Mouse (Mus musculus): ENCODE results near the gene S100a11.
A peak's percentile ranks its signal among the peaks of the same experiment; 100 is the strongest.
"Not testable (repeated sequence)": the region's sequence is repeated elsewhere in the genome, so short reads cannot be mapped to it uniquely, and the experiment has no call there.

S100a11 gene

DNA sequence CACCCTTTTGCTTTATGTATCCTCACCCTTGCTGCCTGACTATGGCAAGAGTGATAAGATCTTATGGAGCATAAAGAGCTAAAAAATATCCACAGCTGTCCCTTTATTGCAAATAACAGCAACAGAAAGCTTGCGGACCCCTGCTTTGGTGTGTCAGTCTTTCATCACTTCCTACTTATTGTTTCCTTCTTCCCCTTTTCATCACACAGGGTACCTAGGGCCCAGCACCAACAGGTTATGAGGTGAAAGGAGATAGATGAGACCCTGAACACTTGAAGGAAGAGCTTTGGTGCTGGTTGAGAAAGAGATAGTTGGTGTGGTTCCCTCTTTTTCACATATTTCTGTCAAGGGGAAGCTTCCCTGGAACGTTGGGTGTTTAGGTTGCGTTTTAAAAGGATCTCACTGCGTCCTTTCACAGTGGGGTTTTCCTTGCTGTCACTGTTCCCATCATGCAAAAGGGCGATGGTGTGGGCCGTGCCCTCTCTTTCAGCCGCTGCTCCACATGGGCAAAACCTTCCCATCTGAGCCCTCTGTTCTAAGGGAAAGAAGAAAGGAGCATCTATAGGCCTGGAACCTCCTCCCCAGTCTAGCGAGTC is 1.3 kb downstream of the S100a11 start:
- DNase-seq (ENCODE audit: low read depth in 2 of 2, low spot score in 2 of 2): no peak

DNA sequence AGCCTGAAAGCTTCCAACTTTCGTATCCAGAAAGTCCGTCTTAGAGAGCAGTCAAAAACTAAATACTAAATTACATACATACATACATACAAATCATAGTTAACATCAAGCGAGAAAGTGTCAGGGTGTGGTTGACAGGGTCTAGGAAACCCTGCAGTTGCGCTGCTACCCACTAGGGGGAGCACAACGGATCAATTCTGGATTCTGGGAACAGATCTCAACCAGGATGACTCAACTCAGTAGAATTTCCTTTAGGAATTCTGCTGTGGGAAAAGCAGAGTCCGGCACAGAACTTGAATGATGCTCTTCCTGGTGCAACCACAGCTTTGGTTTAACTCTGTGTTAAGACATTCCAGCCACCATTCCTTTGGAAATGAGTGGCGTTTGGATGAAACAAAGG is 2.3 kb downstream of the S100a11 start:
- DNase-seq (ENCODE audit: low read depth in 2 of 2, low spot score in 2 of 2): peak in 1 of 2 experiments; percentile 28

GRCm38 (mm10) chr3:93527300-93527699 is 7.0 kb downstream of the S100a11 start:
- DNase-seq (ENCODE audit: low read depth in 2 of 2, low spot score in 2 of 2): no peak

- no peak for DNase-seq (ENCODE audit: low read depth in 2 of 2, low spot score in 2 of 2)
These were observed 8.5 kb downstream of the S100a11 start for GRCm38 (mm10) chr3:93528807-93529206.

DNA sequence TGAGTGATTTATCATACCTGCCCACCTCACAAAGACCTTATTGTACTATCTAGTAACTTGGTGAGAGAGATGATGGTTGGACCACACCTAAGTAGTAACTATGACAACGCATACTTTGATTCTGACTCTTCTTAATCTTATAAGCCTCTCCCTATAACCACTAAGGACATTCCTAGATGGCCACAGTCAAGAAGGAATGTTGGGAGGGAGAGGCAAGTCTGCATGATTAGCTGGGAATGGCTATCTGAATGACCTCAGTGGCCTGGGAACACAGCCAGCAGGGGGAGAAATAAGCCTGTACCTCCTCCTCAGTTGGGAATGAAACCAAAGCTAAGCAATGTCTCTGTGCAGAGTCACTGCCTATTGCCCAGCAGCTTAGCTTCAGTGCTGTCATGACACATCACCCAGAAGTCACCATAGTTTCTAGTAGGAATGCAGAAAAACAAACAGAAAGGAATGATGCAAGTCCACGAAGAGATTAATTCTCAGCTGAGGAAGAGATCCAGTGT is 16.8 kb downstream of the S100a11 start:
- no peak for DNase-seq (ENCODE audit: low read depth in 2 of 2, low spot score in 2 of 2)

DNA sequence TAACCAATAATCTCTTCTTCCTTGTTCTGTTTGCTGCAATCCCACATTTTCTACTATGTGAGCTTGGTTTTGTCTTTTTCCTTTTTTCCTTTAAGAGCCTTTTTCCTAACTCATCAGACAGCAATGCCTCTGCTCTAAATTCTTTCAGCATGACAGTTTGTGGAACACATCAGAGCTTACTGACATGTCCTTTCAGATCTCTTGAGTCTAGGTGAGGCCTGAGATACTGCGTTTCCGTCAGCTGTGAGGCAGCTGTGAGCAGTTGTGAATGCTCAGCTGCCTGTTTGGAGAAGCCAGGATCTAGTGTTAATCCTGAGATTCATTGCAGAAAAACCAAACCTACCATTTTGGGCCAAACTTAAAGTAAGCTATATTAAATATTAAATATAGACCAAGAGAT is 18.2 kb downstream of the S100a11 start:
- no peak for DNase-seq (ENCODE audit: low read depth in 2 of 2, low spot score in 2 of 2)

DNA sequence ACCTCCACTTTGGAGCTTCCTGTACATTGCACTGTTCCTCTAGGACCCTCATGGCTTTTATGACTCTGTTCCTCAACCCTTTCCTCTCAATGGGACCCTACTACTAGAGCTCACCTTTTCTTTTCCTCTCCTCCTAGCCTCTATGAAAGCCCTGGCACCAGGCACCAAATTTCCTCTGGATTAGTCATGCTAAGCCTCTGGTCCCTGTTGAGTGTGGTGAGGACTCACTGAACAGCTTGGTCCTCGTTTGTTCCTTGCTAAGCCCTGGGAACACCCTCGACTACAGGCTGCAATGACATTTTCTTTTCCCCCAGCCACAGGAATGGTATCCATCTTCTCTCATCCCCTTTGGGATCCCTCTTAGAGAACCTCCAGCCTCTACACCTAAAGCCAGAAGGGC is 21.2 kb downstream of the S100a11 start:
- no peak for DNase-seq (ENCODE audit: low read depth in 2 of 2, low spot score in 2 of 2)

DNA sequence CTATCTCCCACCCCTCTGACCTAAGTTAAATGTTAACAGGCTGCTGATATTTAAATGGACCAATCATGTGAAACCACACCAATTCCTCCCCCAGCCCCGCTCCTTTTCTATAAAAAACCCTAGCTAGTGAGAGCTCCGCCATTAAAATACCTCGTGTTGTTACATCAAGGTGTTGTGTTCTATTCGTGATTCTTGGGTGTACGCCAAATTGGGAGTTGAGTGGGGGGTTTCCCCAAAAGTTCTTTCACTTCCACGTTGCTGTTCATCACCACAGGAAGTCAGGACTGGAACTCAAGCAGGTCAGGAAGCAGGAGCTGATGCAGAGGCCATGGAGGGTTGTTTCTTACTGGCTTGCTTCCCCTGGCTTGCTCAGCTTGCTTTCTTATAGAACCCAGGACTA is 23.9 kb downstream of the S100a11 start:
- not testable (repeated sequence) for DNase-seq (ENCODE audit: low read depth in 2 of 2, low spot score in 2 of 2)

- peak; percentile 78 to 84 for DNase-seq (ENCODE audit: low read depth in 2 of 2, low spot score in 2 of 2)
These were observed 26.9 kb downstream of the S100a11 start for GRCm38 (mm10) chr3:93547099-93547648.

GRCm38 (mm10) chr3:93547749-93548540 is 27.7 kb downstream of the S100a11 start:
- peak in 1 of 2 experiments; percentile 31 for DNase-seq (ENCODE audit: low read depth in 2 of 2, low spot score in 2 of 2)

DNA sequence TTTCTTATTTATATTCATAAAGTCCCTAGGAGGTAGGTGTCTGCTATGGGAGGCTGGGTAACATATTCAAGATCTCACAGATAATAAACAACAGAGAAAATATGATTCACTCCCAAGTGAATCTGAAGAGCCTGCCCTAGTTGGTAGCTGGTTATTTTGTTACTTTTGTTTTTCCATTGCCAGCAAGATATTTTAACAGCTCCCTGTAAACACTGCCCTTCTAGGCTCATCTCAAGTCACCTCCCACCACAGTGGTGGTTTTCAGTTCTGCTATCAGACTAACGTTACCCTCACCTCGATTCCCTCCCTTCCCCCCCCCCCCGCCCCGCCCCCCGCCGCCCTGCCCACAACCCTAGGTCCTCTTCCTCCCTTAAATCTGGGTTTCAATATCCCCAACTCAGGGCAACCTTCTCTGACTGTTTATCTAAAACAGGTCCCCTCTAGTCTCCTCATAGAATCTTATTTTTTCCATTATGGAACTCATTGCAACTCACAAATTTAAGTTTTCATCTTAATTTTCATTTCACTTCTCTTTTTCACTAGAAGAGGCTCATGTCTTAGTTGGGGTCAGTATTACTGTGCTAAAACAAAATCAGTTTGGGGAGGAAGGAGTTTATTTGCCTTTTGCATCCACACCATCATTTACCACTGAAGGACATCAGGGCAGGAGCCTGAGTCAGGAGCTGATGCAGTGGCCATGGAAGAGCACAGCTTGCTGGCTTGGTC is 28.4 kb downstream of the S100a11 start:
- DNase-seq (ENCODE audit: low read depth in 2 of 2, low spot score in 2 of 2): no peak

- DNase-seq (ENCODE audit: low read depth in 2 of 2, low spot score in 2 of 2): peak; percentile 53 to 75
These were observed 29.7 kb downstream of the S100a11 start for GRCm38 (mm10) chr3:93549986-93550385.

- DNase-seq (ENCODE audit: low read depth in 2 of 2, low spot score in 2 of 2): no peak
These were observed 31.9 kb downstream of the S100a11 start for GRCm38 (mm10) chr3:93551950-93552901.

DNA sequence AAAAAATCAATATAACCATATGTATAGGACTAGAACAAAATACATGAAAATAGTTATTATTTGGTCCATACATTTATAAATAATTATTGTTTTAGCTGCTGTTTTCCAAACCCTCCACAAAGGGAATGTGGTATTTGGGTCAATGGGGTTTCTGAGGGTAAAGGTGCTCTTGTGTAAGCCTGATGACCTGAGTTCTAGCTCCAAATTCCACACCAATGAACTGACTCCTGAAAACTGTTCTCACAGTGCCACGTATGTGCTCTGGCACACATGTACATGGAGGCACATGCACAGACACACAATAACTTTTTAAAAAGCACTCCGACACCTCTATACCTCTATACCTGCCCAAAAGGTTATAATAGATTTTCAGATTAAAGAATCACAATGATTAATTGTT is 33.0 kb downstream of the S100a11 start:
- DNase-seq (ENCODE audit: low read depth in 2 of 2, low spot score in 2 of 2): no peak

GRCm38 (mm10) chr3:93553765-93554378 is 33.6 kb downstream of the S100a11 start:
- DNase-seq (ENCODE audit: low read depth in 2 of 2, low spot score in 2 of 2): no peak

DNA sequence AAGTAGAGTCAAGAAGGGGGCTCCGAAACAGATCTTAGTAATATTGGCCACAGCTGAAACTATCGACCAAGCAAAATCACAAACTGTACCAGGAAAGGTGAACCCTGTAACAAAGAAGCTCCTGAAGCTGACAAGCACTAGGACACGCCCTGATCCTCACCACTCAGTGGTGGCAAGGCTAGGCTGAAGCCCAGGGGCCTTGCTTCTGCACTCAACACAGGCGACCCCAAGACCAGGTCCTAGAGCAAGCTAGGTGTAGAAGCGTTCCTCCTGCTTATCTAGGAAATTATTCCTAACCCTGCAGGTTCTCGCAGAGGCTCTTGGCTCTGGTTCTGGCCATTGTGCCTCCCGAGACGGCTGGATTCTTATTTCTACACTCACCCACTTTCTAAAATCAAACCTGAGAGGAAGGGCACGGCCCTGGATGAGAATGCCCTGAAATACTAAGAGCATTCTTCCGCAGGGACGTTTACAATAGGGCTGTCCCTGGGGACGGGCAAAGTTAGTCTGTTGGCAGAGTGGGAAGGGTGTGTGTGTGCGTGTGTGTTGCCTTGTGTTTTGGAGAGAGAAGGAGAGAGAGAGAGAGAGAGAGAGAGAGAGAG is 34.2 kb downstream of the S100a11 start:
- DNase-seq (ENCODE audit: low read depth in 2 of 2, low spot score in 2 of 2): peak in 1 of 2 experiments; percentile 30

GRCm38 (mm10) chr3:93554981-93555877 is 34.9 kb downstream of the S100a11 start, which contains the start of gene S100a10:
Gene S100a10 (plus strand): TSS chr3:93555080.
- peak; percentile 66 to 73 for DNase-seq (ENCODE audit: low read depth in 2 of 2, low spot score in 2 of 2)

- no peak for DNase-seq (ENCODE audit: low read depth in 2 of 2, low spot score in 2 of 2)
These were observed 35.6 kb downstream of the S100a11 start for GRCm38 (mm10) chr3:93555878-93556254.
